Mouse (Mus musculus) bone marrow, adult 2 months (tissue): ENCODE data around the gene Timm17a.

Experiments used
- CTCF ChIP-seq: fragments of 200-500 bp; IDR thresholded peaks from 2 replicates; pipeline ENCODE4 v1.5.1; 2011; ENCODE audit warnings: low read length, control low read depth; ENCODE audit not compliant: control insufficient read depth, insufficient read depth
- POLR2A ChIP-seq: fragments of 200-500 bp; IDR thresholded peaks from 2 replicates; pipeline ENCODE4 v1.6.1; 2011; ENCODE audit warnings: low read depth, mild to moderate bottlenecking, control low read depth, low read length, borderline replicate concordance; ENCODE audit not compliant: control insufficient read depth

- TF ChIP-seq CTCF (no peak), POLR2A (no peak)
Observed at GRCm38 (mm10) chr1:135330578-135330977, 17.0 kb upstream of the Timm17a start.
